Mouse (Mus musculus): ENCODE measurements around the gene B4galt1. TPM values are rescaled to one million over a fixed set of nuclear protein-coding genes. Genes with fewer than 3 reads are reported as not detected.
A peak's percentile ranks its signal among the peaks of the same experiment; 100 is the strongest.
"Not testable (repeated sequence)": the region's sequence is repeated elsewhere in the genome, so short reads cannot be mapped to it uniquely, and the experiment has no call there.

Gene B4galt1
- total RNA-seq, 2 experiments from 2014 or later, result 6.5 to 9.0 TPM

GRCm38 (mm10) chr4:40798833-40799555, 54.8 kb downstream of the B4galt1 start:
- DNase-seq (ENCODE audit: low spot score in 2 of 2); intact Hi-C loops (cut with DNase I): not testable (repeated sequence)

DNA sequence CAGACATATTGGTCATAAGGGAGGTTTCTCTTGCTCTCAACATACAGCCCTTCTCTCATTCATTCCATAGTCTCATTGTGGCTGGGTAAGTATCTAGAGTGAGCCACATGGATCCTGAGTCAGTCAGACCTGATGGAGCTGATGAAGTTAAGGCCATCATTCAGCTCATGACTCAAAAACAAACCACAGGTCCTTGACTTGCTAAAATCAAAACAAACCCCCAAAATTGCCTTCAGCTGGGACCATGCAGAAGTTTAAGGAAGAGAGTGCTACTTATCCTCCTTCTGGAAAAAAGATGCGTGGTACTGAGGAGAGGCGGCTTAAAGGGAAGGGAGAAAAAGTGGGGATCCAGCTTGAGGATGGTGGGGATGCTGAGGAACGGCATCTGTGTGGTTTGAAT, 58.0 kb downstream of the B4galt1 start:
- no peak for DNase-seq (ENCODE audit: low spot score in 2 of 2)
- intact Hi-C loops (cut with DNase I), result no loop called here

GRCm38 (mm10) chr4:40794320-40794719, 59.5 kb downstream of the B4galt1 start:
- intact Hi-C loops (cut with DNase I), result no loop called here
- no peak for DNase-seq (ENCODE audit: low spot score in 2 of 2)

- intact Hi-C loops (cut with DNase I), result no loop called here
- DNase-seq (ENCODE audit: low spot score in 2 of 2), result no peak
These were observed 62.6 kb downstream of the B4galt1 start for GRCm38 (mm10) chr4:40791176-40791575.

GRCm38 (mm10) chr4:40786578-40786977, 67.2 kb downstream of the B4galt1 start:
- DNase-seq (ENCODE audit: low spot score in 2 of 2), result no peak
- intact Hi-C loops (cut with DNase I), result no loop called here

GRCm38 (mm10) chr4:40785620-40786166, 68.1 kb downstream of the B4galt1 start:
- DNase-seq (ENCODE audit: low spot score in 2 of 2), result no peak
- intact Hi-C loops (cut with DNase I), result no loop called here

DNA sequence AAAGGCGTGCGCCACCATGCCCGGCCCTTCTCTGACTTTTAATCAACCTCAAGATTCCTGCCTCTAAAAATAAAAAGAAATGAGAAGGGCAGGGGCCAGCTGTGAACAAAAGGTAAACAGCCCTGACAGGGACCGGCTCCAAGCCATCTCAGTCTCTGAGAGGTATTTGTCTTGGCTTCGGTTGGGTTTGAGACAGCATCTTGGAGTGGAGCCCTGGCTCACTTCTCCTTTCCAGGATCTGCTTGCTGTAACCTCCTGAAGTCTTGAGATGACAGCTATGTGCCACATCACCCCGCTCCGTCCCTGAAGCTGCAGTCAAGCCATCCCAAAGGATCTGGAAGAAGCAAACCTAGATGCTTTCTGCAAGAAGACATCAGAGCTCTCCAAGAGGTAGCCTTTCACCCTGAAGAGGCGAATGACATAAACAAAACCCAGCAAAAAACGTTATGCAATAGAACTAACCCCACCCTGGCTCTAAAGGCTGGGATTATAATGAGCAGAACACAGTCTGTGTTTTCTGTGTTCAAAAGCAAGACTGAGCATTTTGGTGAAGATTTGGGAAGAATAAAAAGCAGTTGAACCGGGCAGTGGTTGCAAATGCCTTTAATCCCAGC, 69.1 kb downstream of the B4galt1 start:
- intact Hi-C loops (cut with DNase I), result no loop called here
- DNase-seq (ENCODE audit: low spot score in 2 of 2), result no peak

DNA sequence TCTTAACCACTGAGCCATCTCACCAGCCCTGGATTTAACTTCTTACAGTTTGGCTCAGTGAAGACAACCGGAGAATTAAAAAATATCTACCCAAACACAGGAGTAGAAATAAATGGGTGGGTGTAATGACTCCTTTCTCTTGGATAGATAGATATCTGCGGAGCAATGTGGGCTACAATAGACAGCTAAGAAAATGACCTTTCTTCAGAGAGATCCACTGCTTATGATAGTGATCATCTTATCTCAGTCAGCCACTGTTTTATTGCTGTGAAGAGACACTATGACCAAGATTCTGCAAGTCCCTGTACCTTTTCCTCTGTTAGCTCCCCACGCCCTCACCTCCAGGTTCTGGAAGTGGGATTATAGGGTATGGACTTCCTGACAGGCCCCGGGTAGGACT, 70.8 kb downstream of the B4galt1 start:
- DNase-seq (ENCODE audit: low spot score in 2 of 2), result no peak
- intact Hi-C loops (cut with DNase I), result no loop called here

- intact Hi-C loops (cut with DNase I), result no loop called here
- DNase-seq (ENCODE audit: low spot score in 2 of 2), result no peak
These were observed 71.9 kb downstream of the B4galt1 start for GRCm38 (mm10) chr4:40781797-40782495.

- DNase-seq (ENCODE audit: low spot score in 2 of 2), result no peak
- intact Hi-C loops (cut with DNase I), result no loop called here
These were observed 72.7 kb downstream of the B4galt1 start for GRCm38 (mm10) chr4:40781143-40781542.

DNA sequence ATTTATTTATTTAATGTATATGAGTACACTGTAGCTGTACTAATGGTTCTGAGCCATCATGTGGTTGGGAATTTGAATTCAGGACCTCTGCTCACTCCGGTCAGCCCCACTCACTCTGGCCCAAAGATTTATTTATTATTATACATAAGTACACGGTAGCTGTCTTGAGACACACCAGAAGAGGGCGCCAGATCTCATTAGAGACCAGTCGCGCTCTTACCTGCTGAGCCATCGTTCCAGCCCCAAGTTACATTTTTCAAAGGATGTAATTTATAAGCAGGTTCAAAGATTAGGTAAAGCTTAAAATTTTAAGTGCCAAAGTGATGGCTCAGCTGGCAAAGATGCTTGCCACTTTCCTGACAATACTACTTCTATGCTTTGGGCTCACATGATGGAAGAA, 75.1 kb downstream of the B4galt1 start:
- intact Hi-C loops (cut with DNase I), result no loop called here
- DNase-seq (ENCODE audit: low spot score in 2 of 2), result no peak

DNA sequence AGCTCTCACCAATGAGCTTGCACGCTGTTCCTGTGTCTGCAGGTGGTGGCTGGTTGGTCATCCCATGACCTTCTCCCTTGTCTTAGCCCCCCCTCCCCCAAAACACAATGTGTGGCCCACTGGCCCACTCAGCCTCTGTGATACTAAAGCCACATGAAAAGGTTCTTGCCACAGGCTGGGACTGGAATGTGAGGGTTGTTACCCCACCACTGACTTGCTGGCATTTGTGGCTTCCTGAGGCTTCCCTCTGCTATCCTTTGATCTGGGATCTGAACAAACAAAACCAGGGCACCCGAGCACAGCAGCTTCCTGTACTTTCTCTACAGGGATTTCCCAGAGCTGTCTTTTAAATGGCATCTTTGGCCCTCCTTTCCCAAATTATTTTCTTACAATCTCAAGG, 76.7 kb downstream of the B4galt1 start:
- intact Hi-C loops (cut with DNase I), result no loop called here
- DNase-seq (ENCODE audit: low spot score in 2 of 2), result no peak

DNA sequence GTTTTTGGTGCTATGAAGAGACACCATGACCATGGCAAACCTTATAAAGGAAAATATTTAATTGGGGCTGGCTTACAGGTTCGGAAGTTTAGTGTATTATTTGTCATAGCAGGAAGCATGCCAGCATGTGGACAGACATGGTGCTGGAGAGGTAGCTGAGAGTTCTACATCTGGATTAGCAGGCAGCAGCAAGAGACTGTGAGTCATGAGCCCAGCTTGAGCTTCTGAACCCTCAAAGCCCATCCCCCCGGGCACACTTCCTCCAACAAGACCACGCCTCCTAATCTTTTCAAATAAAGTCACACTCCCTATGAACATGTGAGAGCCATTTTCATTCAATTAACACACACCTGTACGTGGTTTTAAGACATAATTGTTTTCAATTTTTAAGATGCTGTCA, 77.4 kb downstream of the B4galt1 start:
- intact Hi-C loops (cut with DNase I), result no loop called here
- no peak for DNase-seq (ENCODE audit: low spot score in 2 of 2)

DNA sequence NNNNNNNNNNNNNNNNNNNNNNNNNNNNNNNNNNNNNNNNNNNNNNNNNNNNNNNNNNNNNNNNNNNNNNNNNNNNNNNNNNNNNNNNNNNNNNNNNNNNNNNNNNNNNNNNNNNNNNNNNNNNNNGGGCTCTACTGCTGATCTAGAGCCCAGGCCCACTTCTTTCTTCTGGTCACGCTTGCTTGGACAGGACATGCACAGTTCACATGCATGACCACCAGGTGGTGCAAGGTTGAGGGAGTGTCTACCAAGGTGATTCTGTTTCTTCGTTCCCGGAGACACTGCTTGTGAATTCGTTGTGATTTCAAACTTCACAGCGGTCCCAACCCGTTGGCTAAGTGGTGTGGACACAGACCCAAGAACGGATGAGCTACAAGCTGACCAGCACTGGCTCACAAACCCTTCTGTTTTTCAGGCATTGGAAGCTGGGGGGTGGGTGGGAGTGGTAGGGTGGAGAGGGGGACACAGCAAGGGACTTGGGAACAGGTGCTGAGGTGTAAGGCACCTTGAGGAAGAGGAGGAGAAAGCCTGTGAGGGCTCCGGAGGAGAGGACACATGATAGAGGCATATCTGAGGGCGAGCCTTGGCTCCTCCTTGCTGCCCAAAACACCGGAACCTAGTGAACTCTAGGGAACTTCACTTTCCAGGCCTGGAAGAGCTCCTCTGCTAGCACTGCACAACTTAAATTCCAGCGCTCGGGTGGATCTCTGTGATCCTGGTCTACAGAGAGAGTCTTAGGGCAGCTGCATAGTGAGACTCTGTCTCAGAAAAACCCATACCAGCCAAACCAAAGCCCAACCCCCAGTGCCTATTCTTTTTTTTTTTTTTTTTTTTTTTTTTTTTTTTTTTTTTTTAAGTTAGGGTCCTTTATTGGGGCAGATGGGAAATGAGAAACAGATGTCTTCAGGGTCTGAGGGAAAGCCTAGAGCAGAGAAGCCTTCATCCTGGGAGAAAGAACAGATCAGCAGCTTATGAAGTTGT, 79.2 kb downstream of the B4galt1 start:
- DNase-seq (ENCODE audit: low spot score in 2 of 2), result peak; percentile 45 to 64
- intact Hi-C loops (cut with DNase I), result no loop called here

DNA sequence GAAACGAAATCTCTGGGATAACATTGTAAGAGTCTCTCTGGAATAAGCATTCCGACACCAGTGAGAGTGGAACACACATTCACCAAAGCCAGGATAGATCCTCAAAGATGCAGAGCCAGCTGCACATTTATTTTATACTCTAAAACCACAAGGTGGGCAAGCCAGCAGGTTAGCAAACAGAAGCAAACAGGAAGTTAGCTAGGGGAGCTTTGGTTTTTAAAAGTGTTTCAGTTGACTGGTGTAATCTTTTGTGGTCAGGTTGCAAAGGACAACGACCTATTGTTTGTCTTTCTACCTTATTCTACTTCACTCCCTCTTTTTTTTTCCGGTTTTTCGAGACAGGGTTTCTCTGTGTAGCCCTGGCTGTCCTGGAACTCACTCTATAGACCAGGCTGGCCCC, 93.9 kb downstream of the B4galt1 start:
- intact Hi-C loops (cut with DNase I), result no loop called here
- DNase-seq (ENCODE audit: low spot score in 2 of 2), result no peak

GRCm38 (mm10) chr4:40757780-40758420, 95.9 kb downstream of the B4galt1 start, which contains the start of gene Smu1:
Gene Smu1 (minus strand): TSS chr4:40757923.
- peak; percentile 96 for DNase-seq (ENCODE audit: low spot score in 2 of 2)
- intact Hi-C loops (cut with DNase I), result no loop called here

DNA sequence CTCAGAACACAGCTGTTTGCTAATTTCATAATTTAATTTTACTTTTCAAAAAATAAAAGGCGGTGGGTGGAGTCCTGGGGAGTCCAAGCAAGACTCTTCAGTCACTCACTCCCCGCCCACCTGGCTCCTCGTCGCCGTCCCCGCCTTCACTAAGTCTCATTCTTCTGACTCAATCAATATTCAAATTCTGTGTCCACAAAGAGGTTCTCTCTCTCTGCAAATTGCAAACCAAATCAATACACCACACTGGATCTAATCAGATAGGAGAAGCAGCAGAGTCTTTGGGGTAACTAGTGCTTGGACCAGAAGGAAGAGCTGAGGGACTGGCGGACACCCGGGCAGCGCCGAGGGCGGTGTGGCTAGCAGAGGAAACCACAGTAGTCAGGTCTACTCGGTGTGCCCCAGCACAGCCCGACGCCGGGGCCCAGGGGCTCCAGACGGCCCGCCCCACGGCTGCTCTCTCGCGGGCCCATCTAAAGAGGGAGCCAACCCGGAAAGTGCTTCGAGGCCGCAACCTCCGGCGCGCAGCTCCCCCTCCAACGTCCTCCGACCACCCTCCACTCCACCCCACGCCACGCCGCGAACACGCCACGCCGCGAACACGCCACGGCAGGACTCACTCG, 96.5 kb downstream of the B4galt1 start:
- intact Hi-C loops (cut with DNase I), result no loop called here
- no peak for DNase-seq (ENCODE audit: low spot score in 2 of 2)

Measured in left cerebral cortex, postnatal 14 days (tissue).